Comparison of ENCODE assay signal across 27 mouse cellular contexts in the genomic region with DNA sequence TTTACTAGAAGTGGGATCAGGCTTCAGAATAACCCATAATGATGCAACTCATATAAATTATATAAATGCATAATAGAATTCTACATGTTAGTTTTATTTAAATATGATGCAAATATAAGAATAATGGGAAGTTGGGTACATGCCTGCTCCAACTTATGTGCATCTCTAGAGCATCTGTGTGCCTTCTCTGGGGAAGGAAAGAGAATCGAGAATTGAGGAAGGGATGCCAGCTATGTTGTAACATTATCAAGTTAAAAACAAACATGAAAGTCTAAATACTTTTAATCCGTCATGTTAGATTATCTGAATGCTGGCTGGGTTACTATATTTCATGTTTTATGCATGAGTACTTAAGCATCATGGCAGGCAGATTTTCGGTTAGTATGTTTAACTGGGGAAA.
"Had no signal": no experiment of that assay in that cellular context is flagged by ENCODE, and none has a peak within 500 bp of the region (broad histone marks: within the 10 kb centered on the region; RNA-seq: fewer than 3 reads in every experiment).

No protein-coding gene starts in this region.

- H3K4me3 ChIP-seq: embryonic facial prominence, embryonic 10.5 days; embryonic facial prominence, embryonic 12.5 days; embryonic facial prominence, embryonic 13.5 days; embryonic facial prominence, embryonic 15.5 days; erythroblast, embryonic 14.5 days; forebrain, embryonic 10.5 days; forebrain, embryonic 12.5 days; gastrocnemius, adult 2 months; heart, adult 2 months; heart, embryonic 10.5 days; heart, embryonic 12.5 days had no signal

- DNase-seq: cerebellum, adult 2 months; cerebellum, adult 8-10 months; cerebellum, adult 9-10 months; cerebellum, adult 9-11 months; cerebellum, postnatal 10 days; cerebellum, postnatal 14 days; cerebellum, postnatal 25 days; cerebellum, postnatal 36 days; embryo, embryonic 11 days; gastrocnemius, adult 2 months; gastrocnemius, postnatal 10 days; gastrocnemius, postnatal 14 days; gastrocnemius, postnatal 25 days; gastrocnemius, postnatal 36 days; heart, adult 11 months; heart, adult 18-20 months; heart, adult 2 months had no signal

- H3K36me3 ChIP-seq: embryonic facial prominence, embryonic 10.5 days; embryonic facial prominence, embryonic 12.5 days; embryonic facial prominence, embryonic 13.5 days; embryonic facial prominence, embryonic 15.5 days; forebrain, embryonic 10.5 days; forebrain, embryonic 12.5 days; heart, embryonic 10.5 days; heart, embryonic 12.5 days had no signal

- H3K4me2 ChIP-seq: embryonic facial prominence, embryonic 12.5 days; embryonic facial prominence, embryonic 13.5 days; embryonic facial prominence, embryonic 15.5 days; forebrain, embryonic 12.5 days; heart, embryonic 11.5 days; heart, embryonic 12.5 days had no signal

- H3K9me3 ChIP-seq: embryonic facial prominence, embryonic 10.5 days; embryonic facial prominence, embryonic 12.5 days; embryonic facial prominence, embryonic 13.5 days; embryonic facial prominence, embryonic 15.5 days; forebrain, embryonic 10.5 days; forebrain, embryonic 12.5 days; heart, embryonic 10.5 days; heart, embryonic 12.5 days had no signal

- H3K27me3 ChIP-seq: embryonic facial prominence, embryonic 12.5 days; embryonic facial prominence, embryonic 13.5 days; embryonic facial prominence, embryonic 15.5 days; forebrain, embryonic 12.5 days; heart, embryonic 12.5 days had no signal

- H3K27ac ChIP-seq: embryonic facial prominence, embryonic 10.5 days; embryonic facial prominence, embryonic 12.5 days; embryonic facial prominence, embryonic 13.5 days; embryonic facial prominence, embryonic 15.5 days; forebrain, embryonic 10.5 days; forebrain, embryonic 12.5 days; gastrocnemius, adult 2 months; heart, adult 2 months; heart, embryonic 10.5 days had no signal

- H3K4me1 ChIP-seq: embryonic facial prominence, embryonic 10.5 days; embryonic facial prominence, embryonic 12.5 days; embryonic facial prominence, embryonic 13.5 days; embryonic facial prominence, embryonic 15.5 days; forebrain, embryonic 10.5 days; forebrain, embryonic 12.5 days; heart, embryonic 10.5 days; heart, embryonic 12.5 days had no signal

- H3K9ac ChIP-seq: embryonic facial prominence, embryonic 12.5 days; embryonic facial prominence, embryonic 13.5 days; embryonic facial prominence, embryonic 15.5 days; forebrain, embryonic 12.5 days; heart, embryonic 12.5 days had no signal
